Mouse (Mus musculus) heart, postnatal 36 days (tissue): ENCODE results near the gene Itih5. TPM values are rescaled to one million over a fixed set of nuclear protein-coding genes. Genes with fewer than 3 reads are reported as not detected.

Experiments used
- DNase-seq, 2 experiments: peaks; one replicate each; pipeline ENCODE4 v3.0.0; 2021 to 2022
- intact Hi-C: fragments of 180-260 bp; cut with DNase I; formaldehyde crosslinking; loops from one replicate; pipeline ENCODE4 v1.15.1; 2025
- total RNA-seq, 2 experiments: library from RNA; stranded (reverse); gene quantifications; 2 replicates each; pipeline ENCODE4 v1.2.3; 2021

The Itih5 gene
- total RNA-seq, 2 experiments from 2014 or later, result 6.2 to 7.0 TPM

- intact Hi-C loops, result no loop called here
- no peak for DNase-seq
Observed at GRCm38 (mm10) chr2:10256949-10257348, 103.6 kb downstream of the Itih5 start.

GRCm38 (mm10) chr2:10258312-10258711, 104.9 kb downstream of the Itih5 start:
- intact Hi-C loops, result no loop called here
- no peak for DNase-seq

DNA sequence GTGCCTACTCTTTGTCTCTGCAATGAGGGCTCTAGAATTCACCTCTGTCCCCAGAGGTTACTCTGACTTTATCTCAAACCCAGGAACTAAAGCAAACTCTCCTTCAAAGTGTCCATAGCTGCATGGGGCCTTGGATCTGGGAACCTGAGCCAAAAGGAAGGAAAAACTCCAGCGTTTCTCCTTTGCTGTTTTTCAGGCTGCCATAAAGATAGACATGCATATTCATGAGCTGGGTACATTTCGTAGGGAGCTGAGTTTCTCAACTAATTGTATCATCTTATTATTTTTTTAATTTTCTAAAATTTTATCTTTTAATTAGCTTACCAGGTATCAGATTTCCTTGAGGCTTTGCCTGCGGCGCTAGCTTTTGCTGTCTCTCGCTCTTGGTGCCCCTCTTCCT, 106.7 kb downstream of the Itih5 start:
- no peak for DNase-seq
- intact Hi-C loops, result no loop called here

GRCm38 (mm10) chr2:10261337-10261736, 108.0 kb downstream of the Itih5 start:
- intact Hi-C loops, result no loop called here

DNA sequence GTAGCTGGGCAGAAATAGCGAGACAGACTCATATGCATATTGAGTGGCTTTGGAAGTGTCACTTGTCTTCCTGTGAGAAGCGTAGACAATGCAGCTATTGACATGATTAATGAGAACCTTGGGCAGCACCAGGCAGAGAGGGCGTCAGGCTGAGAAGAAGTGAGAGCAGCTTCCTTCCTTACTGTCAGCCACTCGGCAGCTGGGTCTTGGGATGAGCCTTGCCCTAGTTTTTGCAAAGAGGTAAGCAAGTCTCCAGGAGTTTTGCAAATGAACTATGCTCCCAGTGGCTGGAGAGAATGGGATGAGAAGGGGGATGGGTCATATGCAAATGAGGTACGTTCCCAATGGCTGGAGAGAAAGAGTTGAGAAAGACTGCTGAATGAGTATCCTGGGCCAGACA, 109.4 kb downstream of the Itih5 start:
- intact Hi-C loops, result no loop called here
- no peak for DNase-seq

More at GRCm38 (mm10) chr2:10261337-10261736, 108.0 kb downstream of the Itih5 start:
- no peak for DNase-seq

- intact Hi-C loops, result no loop called here
Observed at GRCm38 (mm10) chr2:10263909-10264489, 110.6 kb downstream of the Itih5 start.

GRCm38 (mm10) chr2:10265881-10266280, 112.5 kb downstream of the Itih5 start:
- intact Hi-C loops, result no loop called here
- DNase-seq, result no peak

More at GRCm38 (mm10) chr2:10263909-10264489, 110.6 kb downstream of the Itih5 start:
- DNase-seq, result no peak

DNA sequence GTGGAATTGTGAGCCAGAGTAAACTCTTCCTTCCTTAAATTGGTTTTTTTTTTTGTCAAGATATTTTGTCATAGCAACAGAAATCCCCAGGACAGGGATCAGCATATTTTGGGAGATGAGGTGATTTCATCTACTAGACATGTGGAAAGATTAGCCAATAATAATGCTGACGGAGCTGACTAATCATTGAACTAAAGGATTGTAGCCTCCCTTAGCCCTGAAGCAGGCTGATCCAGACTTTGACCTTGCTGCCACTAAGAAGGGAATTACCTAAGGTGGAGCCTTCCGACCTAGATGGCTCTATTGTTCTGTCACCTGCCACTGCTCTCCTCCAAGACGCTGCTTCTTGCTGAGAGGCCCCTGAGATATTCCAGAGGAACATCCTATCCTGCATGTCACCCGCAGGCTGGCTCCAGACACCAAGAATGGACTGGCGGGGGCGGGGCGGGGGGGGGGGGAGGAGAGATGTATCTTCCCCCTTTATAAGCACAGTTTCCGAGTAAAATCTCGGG, 119.3 kb downstream of the Itih5 start:
- DNase-seq, result no peak
- intact Hi-C loops, result no loop called here

- intact Hi-C loops, result no loop called here
- no peak for DNase-seq
Observed at GRCm38 (mm10) chr2:10273541-10274050, 120.2 kb downstream of the Itih5 start.

GRCm38 (mm10) chr2:10276194-10276593, 122.8 kb downstream of the Itih5 start:
- intact Hi-C loops, result loop anchor here (5.0 kb wide), 1 partner anchor 44 kb away; no protein-coding TSS in a partner anchor
- peak; percentile 59 to 64 for DNase-seq

DNA sequence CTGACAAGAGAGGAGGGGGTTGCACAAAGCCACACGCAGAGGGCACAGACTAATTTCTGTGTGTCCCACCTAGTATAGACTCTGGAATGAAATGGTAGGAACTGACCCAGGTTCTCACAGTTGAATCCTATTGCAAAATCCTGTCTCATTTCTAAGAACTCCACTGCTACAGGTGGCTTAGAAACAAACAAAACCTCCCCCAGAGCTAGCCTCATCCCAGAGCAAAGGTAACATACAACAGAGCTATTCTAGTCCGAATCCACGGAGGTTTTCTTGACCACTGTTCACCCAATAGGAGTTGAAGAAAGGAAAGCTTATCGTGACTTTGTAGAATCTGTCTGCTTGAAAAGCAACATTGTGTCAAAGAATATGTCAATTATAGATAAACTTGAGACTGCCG, 130.3 kb downstream of the Itih5 start:
- DNase-seq, result no peak
- intact Hi-C loops, result no loop called here

DNA sequence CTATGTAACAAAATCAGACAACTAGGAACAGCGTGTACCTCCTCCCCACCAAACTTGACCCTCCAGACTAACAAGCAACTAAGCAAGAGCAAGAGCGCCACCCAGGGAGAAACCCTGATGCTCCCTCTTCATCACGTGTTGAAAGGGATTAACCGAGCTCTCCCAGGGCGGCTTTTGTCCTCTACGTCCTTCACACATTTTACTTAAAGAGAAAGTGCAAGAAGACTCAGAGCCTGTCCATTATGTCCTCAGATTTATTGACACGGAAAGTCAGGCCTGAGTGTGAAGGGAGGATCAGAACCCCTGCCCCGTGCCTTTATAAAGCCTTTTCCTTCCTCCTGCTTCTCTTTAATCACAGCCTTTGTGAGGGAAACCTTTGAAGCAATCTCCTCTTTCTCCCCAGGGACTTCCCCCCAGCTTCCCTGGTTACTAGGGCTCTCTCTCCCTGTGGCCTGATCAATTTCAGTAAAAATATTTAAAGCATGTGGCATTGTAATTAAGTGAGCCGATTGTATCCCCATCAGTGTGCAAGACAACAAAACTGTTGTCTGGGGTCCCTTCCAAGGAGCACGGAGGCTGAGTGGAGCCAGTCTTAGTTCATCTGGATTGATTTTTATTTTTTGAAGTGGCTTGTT, 131.4 kb downstream of the Itih5 start:
- DNase-seq, result peak; percentile 28 to 43
- intact Hi-C loops, result no loop called here

DNA sequence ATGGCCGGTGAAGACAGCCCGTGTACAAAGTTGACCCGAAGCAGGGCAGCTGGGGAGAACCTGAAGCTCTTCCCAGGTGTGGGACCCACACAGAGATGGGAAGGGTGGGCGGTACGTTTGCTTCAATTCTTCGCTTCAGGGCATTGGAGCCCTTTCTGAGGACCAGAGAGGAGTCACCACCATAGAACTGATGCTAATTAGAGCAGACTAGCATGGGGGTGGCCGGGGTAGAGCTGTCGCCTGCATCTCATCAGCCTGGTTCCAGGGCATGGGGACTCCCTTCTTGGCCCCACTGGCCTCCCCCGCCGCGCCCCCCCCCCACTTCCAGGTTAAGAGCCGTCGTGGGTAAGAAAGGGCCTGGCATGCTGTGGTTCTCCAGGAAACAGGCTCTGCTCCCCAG, 132.6 kb downstream of the Itih5 start:
- intact Hi-C loops, result no loop called here
- DNase-seq, result no peak

- intact Hi-C loops, result loop anchor here (1.0 to 2.0 kb wide), 3 partner anchors 146 to 1613 kb away; no protein-coding TSS in a partner anchor
- DNase-seq, result peak; percentile 69 to 72
Observed at GRCm38 (mm10) chr2:10288142-10288831, 134.9 kb downstream of the Itih5 start.

- intact Hi-C loops, result loop anchor here (1.0 to 2.0 kb wide), 3 partner anchors 147 to 1614 kb away; no protein-coding TSS in a partner anchor
Observed at GRCm38 (mm10) chr2:10288881-10289280, 135.5 kb downstream of the Itih5 start.

DNA sequence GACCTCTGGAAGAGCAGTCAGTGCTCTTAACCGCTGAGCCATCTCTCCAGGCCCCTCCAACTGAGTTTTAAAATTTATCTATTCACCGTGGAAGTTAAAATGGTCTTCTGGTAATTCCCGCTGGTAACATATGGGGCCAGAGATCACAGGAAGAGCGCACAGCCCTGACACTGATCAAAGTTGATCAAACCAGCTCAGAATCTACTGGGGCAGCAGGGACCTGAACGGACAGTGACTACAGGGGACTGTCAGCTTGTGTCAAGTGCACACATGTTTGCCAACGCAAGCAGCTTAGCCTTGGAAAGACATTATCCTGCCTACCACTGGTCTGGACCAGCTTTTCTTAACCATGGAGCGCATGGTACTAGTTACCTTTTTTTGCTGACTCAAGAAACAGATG, 136.7 kb downstream of the Itih5 start:
- DNase-seq, result no peak
- intact Hi-C loops, result no loop called here

More at GRCm38 (mm10) chr2:10288881-10289280, 135.5 kb downstream of the Itih5 start:
- DNase-seq, result no peak

DNA sequence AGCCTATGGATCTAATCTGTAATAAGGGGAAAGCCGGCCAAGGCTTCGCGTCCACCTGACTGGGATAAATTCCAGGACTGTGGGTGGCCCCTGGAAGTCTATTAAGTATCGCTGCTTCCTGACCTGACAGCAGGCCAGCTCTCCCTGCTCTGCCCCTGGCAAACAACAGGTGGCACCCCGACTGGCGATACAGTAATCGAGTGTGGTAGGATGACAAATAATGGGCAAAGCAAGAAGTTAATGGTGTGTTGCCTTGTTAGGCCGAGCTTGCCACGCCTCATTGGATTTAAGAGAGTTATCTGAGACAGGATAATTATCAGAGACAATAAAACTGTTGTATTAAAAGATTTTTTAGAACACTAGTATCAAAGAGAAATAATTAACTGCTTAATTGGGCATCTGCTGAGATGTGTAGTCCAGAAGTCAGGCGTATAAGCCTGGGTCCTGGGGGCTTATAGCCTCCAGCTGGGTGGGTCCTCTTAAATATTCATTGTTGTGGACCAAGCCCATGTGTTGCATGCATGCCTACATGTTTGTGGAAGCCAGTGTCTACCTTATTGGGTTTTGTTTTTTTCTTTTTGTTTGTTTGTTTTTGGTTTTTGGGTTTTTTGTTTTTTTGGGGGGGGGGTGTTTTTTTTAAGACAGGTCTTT, 140.3 kb downstream of the Itih5 start:
- intact Hi-C loops, result no loop called here
- DNase-seq, result no peak

DNA sequence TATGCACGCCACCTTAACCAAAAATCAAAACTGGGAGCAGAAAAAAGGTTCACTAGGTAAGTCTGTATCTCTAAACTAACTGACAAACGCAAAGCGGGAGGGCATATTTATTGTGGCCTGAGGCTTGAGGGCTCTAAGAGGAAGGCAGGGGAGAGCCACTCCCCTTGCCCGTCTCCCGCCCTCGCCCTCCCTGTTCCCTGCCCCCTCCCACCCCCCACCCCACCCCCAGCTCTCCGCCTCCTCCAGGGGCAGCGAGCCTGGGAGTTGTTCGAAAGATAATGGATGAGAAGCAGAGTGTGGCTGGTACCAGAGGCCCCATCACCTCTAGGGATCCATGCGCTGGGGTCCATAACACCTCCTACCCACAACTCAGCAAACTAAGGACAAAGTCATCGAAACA, 142.5 kb downstream of the Itih5 start:
- no peak for DNase-seq
- intact Hi-C loops, result no loop called here

- intact Hi-C loops, result no loop called here
- no peak for DNase-seq
Observed at GRCm38 (mm10) chr2:10300244-10300643, 146.9 kb downstream of the Itih5 start.

DNA sequence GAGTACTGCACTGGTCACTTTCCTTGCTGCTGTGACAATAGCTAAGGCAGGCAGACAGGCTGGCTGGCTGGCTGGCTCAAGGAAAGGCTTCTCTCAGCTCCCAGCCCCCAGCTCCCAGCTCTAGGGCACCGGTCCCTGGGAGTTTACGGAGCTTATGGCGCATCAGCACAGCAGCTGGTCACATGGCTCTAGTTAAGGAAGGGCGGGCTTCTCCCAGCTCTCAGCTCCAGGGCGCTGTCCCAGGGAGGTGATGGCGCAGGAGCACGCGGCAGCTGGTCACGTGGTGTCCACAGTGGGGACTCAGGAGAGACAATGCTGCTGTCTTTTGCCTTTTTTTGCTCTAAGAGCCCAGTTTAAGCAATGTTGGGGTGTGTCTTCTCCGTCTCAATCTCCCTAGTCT, 147.4 kb downstream of the Itih5 start:
- peak in 1 of 2 experiments; percentile 7 for DNase-seq
- intact Hi-C loops, result no loop called here

- no peak for DNase-seq
- intact Hi-C loops, result no loop called here
Observed at GRCm38 (mm10) chr2:10301391-10301790, 148.0 kb downstream of the Itih5 start.
